Mouse (Mus musculus) intestine, postnatal 0 days (tissue): Measurements from ENCODE around the gene Cyren. TPM values are rescaled to one million over a fixed set of nuclear protein-coding genes. Genes with fewer than 3 reads are reported as not detected.

Source experiments
- ATAC-seq: fragments of 200-750 bp; cut with Nextera tagmentation; 2 replicates; pipeline ENCODE4 v1.8.0; 2017; ENCODE audit warnings: mild to moderate bottlenecking, moderate TSS enrichment, moderate library complexity
- H3K27ac ChIP-seq: fragments of 300-500 bp; sonication (generic); 2 replicates; pipeline ENCODE4 v1.5.1; 2014; ENCODE audit warnings: mild to moderate bottlenecking, low read depth, low read length, moderate library complexity
- H3K27me3 ChIP-seq: fragments of 300-500 bp; sonication (generic); replicated peaks from 2 replicates; pipeline ENCODE4 v1.6.1; 2014; ENCODE audit warnings: low read length, mixed read lengths; ENCODE audit not compliant: control insufficient read depth, insufficient read depth
- H3K36me3 ChIP-seq: fragments of 300-500 bp; sonication (generic); 2 replicates; pipeline ENCODE4 v1.6.1; 2014; ENCODE audit warnings: mild to moderate bottlenecking, moderate library complexity; ENCODE audit not compliant: control insufficient read depth, insufficient read depth
- H3K4me1 ChIP-seq: fragments of 300-500 bp; sonication (generic); replicated peaks from 2 replicates; pipeline ENCODE4 v1.6.1; 2014; ENCODE audit warnings: antibody characterized with exemption, low read length, mixed read lengths; ENCODE audit not compliant: control insufficient read depth, insufficient read depth
- H3K4me2 ChIP-seq: fragments of 300-500 bp; sonication (generic); replicated peaks from 2 replicates; pipeline ENCODE4 v1.6.1; 2014; ENCODE audit warnings: low read depth, mild to moderate bottlenecking, moderate library complexity
- H3K4me3 ChIP-seq: fragments of 300-500 bp; sonication (generic); 2 replicates; pipeline ENCODE4 v1.5.1; 2014; ENCODE audit warnings: low read depth, low read length
- H3K9ac ChIP-seq: fragments of 300-500 bp; sonication (generic); 2 replicates; pipeline ENCODE4 v1.6.1; 2014; ENCODE audit warnings: mild to moderate bottlenecking, low read depth, low read length
- H3K9me3 ChIP-seq: fragments of 300-500 bp; sonication (generic); 2 replicates; pipeline ENCODE4 v1.6.1; 2016; ENCODE audit warnings: mixed run types; ENCODE audit not compliant: control insufficient read depth
- CTCF ChIP-seq: sonication (generic); IDR thresholded peaks from 2 replicates; pipeline ENCODE4 v1.5.1; 2016; ENCODE audit warnings: low read depth, mild to moderate bottlenecking, control low read depth, antibody characterized with exemption, moderate library complexity
- WGBS: fragments of 180-500 bp; shearing (Covaris S2); extraction: QIAGEN DNeasy Blood & Tissue Kit; methylation state at CpG from one replicate; pipeline ENCODE4 v1.1.7; 2014; 5-methylcytosine and 5-hydroxymethylcytosine counted together
- polyA plus RNA-seq: library from polyadenylated mRNA; unstranded; fragments of >200 nt; fragmentation: Nextera tagmentation; extraction: Ambion mirVana; gene quantifications from 2 replicates; pipeline ENCODE4 v1.2.1, GENCODE M21; 2015

Cyren gene
- polyA plus RNA-seq, 1 experiment from 2014 or later = 6.2 TPM

DNA sequence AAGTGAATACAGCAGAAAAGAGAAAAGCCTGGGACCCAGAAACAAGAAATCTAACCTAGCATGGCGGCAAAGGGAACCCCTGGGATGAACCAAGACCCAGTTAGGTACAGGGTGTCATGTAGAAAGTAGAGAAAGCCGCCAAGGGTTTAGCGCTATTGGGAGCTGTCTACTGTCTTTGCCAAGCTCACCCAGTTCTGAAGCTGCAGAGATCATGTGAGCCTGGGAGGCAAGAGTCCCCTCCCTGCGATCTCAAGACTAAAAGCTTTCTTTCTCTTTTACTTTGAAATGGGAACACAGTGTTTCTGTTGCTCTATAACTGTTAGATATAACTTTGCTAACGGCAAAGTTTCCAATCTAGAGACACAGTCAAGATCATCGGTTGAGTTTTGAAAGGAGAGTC lies 15.5 kb downstream of the Cyren start:
- Histone ChIP-seq H3K9ac (0 out of 2 replicates have a peak overlapping the region, but pooled peaks have one; percentile 12), H3K27ac (peak overlapping the region; percentile 80), H3K4me3 (peak overlapping the region; percentile 30)

DNA sequence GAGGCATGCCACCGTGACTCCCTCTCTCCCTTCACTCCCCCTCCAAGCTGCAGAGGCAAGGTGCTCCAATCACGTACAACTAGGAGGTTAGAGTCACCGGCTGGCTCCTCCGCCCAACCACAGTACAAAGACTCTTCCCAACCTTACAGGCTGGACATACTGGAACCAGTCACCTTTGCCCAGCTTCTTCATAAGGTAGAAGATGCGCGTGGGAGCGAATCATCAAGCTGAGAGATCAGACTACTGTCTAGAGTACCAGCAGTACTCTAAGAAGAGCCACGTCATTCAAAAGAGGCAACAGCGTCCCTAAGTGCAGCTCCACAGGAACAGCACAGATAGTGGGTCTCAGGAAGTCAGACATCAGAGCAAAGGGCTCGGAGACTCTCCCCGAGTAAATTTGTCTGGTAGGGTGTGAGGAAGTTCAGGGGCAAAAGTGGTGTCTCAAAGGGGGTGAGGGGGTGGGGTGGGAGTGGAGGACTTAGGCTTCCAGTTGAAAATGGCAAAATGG lies 16.3 kb downstream of the Cyren start:
- H3K27me3 ChIP-seq = no peaks in the 10 kb centered on the region
- H3K36me3 ChIP-seq = no peaks in the 10 kb centered on the region
- TF ChIP-seq CTCF = no peak
- H3K4me1 ChIP-seq = no peaks in the 10 kb centered on the region; the same call in 1 of the 2 replicates
- no peak overlapping the region for H3K27ac ChIP-seq
- WGBS = 93% methylated on average over 11 of the region's 11 CpGs
- H3K4me3 ChIP-seq = no peak overlapping the region
- no peak for ATAC-seq
- no peak overlapping the region for H3K4me2 ChIP-seq
- no peaks in the 10 kb centered on the region for H3K9me3 ChIP-seq
- H3K9ac ChIP-seq = no peak overlapping the region

More for the DNA sequence above, 15.5 kb downstream of the Cyren start:
- Histone ChIP-seq H3K4me2 (peak overlapping the region; percentile 67), H3K27me3 (no peaks in the 10 kb centered on the region), H3K4me1 (no peaks in the 10 kb centered on the region; the same call in 1 of the 2 replicates), H3K36me3 (no peaks in the 10 kb centered on the region), H3K9me3 (no peaks in the 10 kb centered on the region)
- TF ChIP-seq CTCF = no peak
- ATAC-seq = peak; percentile 36; the same call in 1 of the 2 replicates
- WGBS = 88% methylated on average over 6 of the region's 6 CpGs

DNA sequence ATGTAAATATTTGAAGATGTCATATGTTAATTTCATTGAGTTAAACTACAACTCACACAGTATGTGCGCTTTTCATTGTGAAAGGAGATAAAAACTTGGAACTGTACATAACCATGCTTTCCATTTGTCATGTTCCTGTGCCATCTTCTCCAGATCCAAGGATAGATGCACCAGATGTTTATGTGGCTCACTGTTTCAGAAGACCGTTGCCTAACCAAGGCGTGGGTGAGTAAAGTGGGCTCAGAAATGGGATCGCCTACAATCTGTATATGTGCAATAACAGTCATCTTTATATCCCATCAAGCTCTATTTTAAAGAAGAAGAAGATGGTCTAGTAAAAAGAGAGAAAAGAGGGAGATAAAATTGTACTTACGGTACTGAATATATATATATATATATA lies 45.5 kb downstream of the Cyren start:
- Histone ChIP-seq H3K27me3 (no peaks in the 10 kb centered on the region), H3K9ac (no peak overlapping the region), H3K36me3 (no peaks in the 10 kb centered on the region), H3K4me2 (no peak overlapping the region), H3K4me1 (no peaks in the 10 kb centered on the region), H3K4me3 (no peak overlapping the region), H3K9me3 (no peaks in the 10 kb centered on the region), H3K27ac (no peak overlapping the region)
- no peak for ATAC-seq
- WGBS = 96% methylated on average over 5 of the region's 5 CpGs
- TF ChIP-seq CTCF = no peak

DNA sequence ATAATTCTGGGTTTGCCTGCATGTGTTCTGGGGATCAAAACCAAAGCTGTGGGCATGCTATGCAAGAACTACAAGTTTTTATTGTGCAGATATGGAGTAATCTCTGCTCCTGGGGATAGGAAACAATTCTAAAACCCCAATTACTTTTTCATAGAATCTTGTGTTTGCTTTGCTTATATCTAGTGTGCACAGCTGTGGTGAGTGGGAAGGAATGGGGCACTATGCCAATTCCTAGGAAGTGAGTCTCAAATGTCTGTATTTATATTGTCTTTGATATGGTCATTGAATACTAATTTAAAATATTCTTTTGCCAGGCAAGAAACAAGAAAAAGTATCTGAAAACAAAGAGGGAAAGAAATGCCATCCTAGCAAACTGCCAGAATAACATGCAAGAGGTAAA lies 53.5 kb downstream of the Cyren start:
- Histone ChIP-seq H3K4me2 (no peak overlapping the region), H3K9me3 (no peaks in the 10 kb centered on the region), H3K4me1 (no peaks in the 10 kb centered on the region), H3K4me3 (no peak overlapping the region), H3K27me3 (no peaks in the 10 kb centered on the region), H3K36me3 (no peaks in the 10 kb centered on the region), H3K27ac (no peak overlapping the region), H3K9ac (no peak overlapping the region)
- no peak for TF ChIP-seq CTCF
- ATAC-seq = no peak

Other genes starting within 250 kb of the Cyren start
- 4.7 and 5.2 TPM in 2 replicates for gene Agbl3, start 97.6 kb downstream of the Cyren start, polyA plus RNA-seq
- gene Tmem140, start 14.9 kb downstream of the Cyren start, polyA plus RNA-seq = 12.9 and 25.0 TPM in 2 replicates
- 5.7 and 6.9 TPM in 2 replicates for gene Wdr91, start 32.8 kb upstream of the Cyren start, polyA plus RNA-seq
- gene Stra8, start 42.1 kb upstream of the Cyren start, polyA plus RNA-seq = not detected in 2 replicates
- 7.4 and 7.7 TPM in 2 replicates for gene Slc23a4, start 110.3 kb upstream of the Cyren start, polyA plus RNA-seq